Mouse (Mus musculus) stomach, postnatal 0 days (tissue): ENCODE measurements at regions not wholly inside any gene's neighbourhood (a gene's known extent, or its start where the extent isn't known, plus 50 kb on each side); places are given as distances from the start of the nearest gene placed in this dataset.

Experiments used
- CTCF ChIP-seq: IDR thresholded peaks from 2 replicates; pipeline ENCODE4 v1.5.1; 2016; ENCODE audit warnings: antibody characterized with exemption, low read depth, mild to moderate bottlenecking, moderate library complexity
- EP300 ChIP-seq: optimal IDR thresholded peaks from 2 replicates; pipeline ENCODE3; 2016; ENCODE audit warnings: antibody characterized with exemption

DNA sequence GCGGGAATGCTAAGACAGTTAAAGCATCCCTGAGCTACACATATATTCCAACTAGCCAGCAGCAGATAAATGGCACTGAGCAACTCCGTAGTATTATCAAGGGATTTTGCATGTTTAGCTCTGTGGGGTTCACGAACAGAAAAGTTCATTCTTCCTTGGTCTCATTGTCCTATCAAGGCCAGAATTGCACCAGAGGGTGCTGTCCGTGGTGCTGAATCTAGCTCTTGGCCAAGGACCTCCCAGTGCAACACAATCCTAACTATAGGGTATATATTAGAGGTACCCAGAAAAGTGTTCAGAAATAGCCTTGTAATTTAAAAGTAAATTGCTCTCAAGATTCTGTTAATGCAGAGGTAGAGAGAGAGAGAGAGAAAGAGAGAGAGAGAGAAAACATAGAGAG lies 176.9 kb upstream of the Kcnd3 start:
- TF ChIP-seq CTCF (no peak), EP300 (no peak)
